Comparison of ENCODE assay signal across 26 mouse cellular contexts in genomic region chr8:12428931-12429330, GRCm38 (mm10). TPM values are rescaled to one million over a fixed set of nuclear protein-coding genes. Genes with fewer than 3 reads are reported as not detected.
A peak's percentile ranks its signal among the peaks of the same experiment; 100 is the strongest.
DNase-seq lines count a peak whose midpoint lies in the region; ATAC-seq and TF ChIP-seq lines count a peak whose summit lies in the region.
"Had no signal": no experiment of that assay in that cellular context is flagged by ENCODE, and none has a peak within 500 bp of the region (broad histone marks: within the 10 kb centered on the region; RNA-seq: fewer than 3 reads in every experiment).

No protein-coding gene starts in this region.

- no peak for TF ChIP-seq EP300 in lung, postnatal 0 days (IDR thresholded peaks at IDR 0.05)

- peaks cover 28% of the 10 kb centered on the region for H3K4me1 ChIP-seq in hindbrain, embryonic 11.5 days (replicated peaks; ENCODE audit: control insufficient read depth, insufficient read depth, low read length)
- H3K4me1 ChIP-seq in hindbrain, postnatal 0 days (ENCODE audit: insufficient read depth, low read length), result peaks cover 18% of the 10 kb centered on the region; the same call in 1 of the 2 replicates
- peaks cover 48% of the 10 kb centered on the region for H3K4me1 ChIP-seq in embryonic facial prominence, embryonic 10.5 days
- H3K4me1 ChIP-seq in forebrain, embryonic 14.5 days (ENCODE audit: control insufficient read depth, insufficient read depth, low read length), result peaks cover 53% of the 10 kb centered on the region
- peaks cover 32% of the 10 kb centered on the region for H3K4me1 ChIP-seq in limb, embryonic 13.5 days
- H3K4me1 ChIP-seq in lung, postnatal 0 days (ENCODE audit: insufficient read depth, low read depth, low read length), result no peaks in the 10 kb centered on the region
- H3K4me1 ChIP-seq in cerebellum, adult 2 months (ENCODE audit: control insufficient read depth, insufficient read depth, low read length), result 0 out of 2 replicates have a peak, but pooled peaks cover 3% of the 10 kb centered on the region

- H3K4me3 ChIP-seq in hindbrain, embryonic 11.5 days (ENCODE audit: low read depth, low read length), result no peak overlapping the region
- no peak overlapping the region for H3K4me3 ChIP-seq in hindbrain, postnatal 0 days (ENCODE audit: low read length)
- H3K4me3 ChIP-seq in embryonic facial prominence, embryonic 10.5 days, result 0 out of 2 replicates have a peak overlapping the region, but pooled peaks have one; percentile 16
- no peak overlapping the region for H3K4me3 ChIP-seq in forebrain, embryonic 14.5 days (ENCODE audit: low read depth, low read length)
- H3K4me3 ChIP-seq in limb, embryonic 13.5 days, result no peak overlapping the region
- H3K4me3 ChIP-seq in lung, postnatal 0 days (ENCODE audit: low read depth, low read length), result no peak overlapping the region
- no peak overlapping the region for H3K4me3 ChIP-seq in cerebellum, adult 2 months (replicated peaks; ENCODE audit: insufficient read depth, low read depth, low read length)
- H3K4me3 ChIP-seq: heart, embryonic 15.5 days; neural tube, embryonic 15.5 days had no signal

- 23% methylated on average over 5 of the region's 5 CpGs for WGBS in hindbrain, embryonic 11.5 days
- WGBS in hindbrain, postnatal 0 days, result 19% methylated on average over 5 of the region's 5 CpGs
- WGBS in embryonic facial prominence, embryonic 10.5 days, result 25% methylated on average over 5 of the region's 5 CpGs
- WGBS in forebrain, embryonic 14.5 days, result 3% methylated on average over 5 of the region's 5 CpGs
- 13% methylated on average over 5 of the region's 5 CpGs for WGBS in limb, embryonic 13.5 days
- WGBS in lung, postnatal 0 days, result 33% methylated on average over 5 of the region's 5 CpGs
- 27% methylated on average over 5 of the region's 5 CpGs for WGBS in cerebellum, adult 2 months

- TF ChIP-seq CTCF in hindbrain, postnatal 0 days (IDR thresholded peaks at IDR 0.05; ENCODE audit: low read depth), result no peak
- TF ChIP-seq CTCF in lung, postnatal 0 days (IDR thresholded peaks at IDR 0.05), result no peak
- TF ChIP-seq CTCF in cerebellum, adult 2 months (IDR thresholded peaks at IDR 0.05; ENCODE audit: borderline replicate concordance, insufficient read depth, low read depth, low read length), result no peak

- H3K36me3 ChIP-seq in hindbrain, embryonic 11.5 days (ENCODE audit: control insufficient read depth, insufficient read depth, low read length), result no peaks in the 10 kb centered on the region
- H3K36me3 ChIP-seq in hindbrain, postnatal 0 days (ENCODE audit: insufficient read depth, low read length), result no peaks in the 10 kb centered on the region
- H3K36me3 ChIP-seq in embryonic facial prominence, embryonic 10.5 days (replicated peaks), result no peaks in the 10 kb centered on the region
- H3K36me3 ChIP-seq in forebrain, embryonic 14.5 days (ENCODE audit: control insufficient read depth, insufficient read depth, low read length), result peaks cover 3% of the 10 kb centered on the region; the same call in 1 of the 2 replicates
- H3K36me3 ChIP-seq in limb, embryonic 13.5 days, result no peaks in the 10 kb centered on the region
- H3K36me3 ChIP-seq in lung, postnatal 0 days (ENCODE audit: insufficient read depth, low read length), result no peaks in the 10 kb centered on the region
- H3K36me3 ChIP-seq: heart, embryonic 15.5 days; kidney, embryonic 15.5 days; neural tube, embryonic 15.5 days had no signal

- H3K27ac ChIP-seq in hindbrain, embryonic 11.5 days (ENCODE audit: low read depth, low read length), result peak overlapping the region; percentile 74; the same call in 1 of the 2 replicates
- no peak overlapping the region; the same call in 1 of the 2 replicates for H3K27ac ChIP-seq in hindbrain, postnatal 0 days
- H3K27ac ChIP-seq in embryonic facial prominence, embryonic 10.5 days (replicated peaks), result peak overlapping the region; percentile 77; the same call in 1 of the 2 replicates
- H3K27ac ChIP-seq in forebrain, embryonic 14.5 days (ENCODE audit: low read depth, low read length), result peak overlapping the region; percentile 84
- H3K27ac ChIP-seq in limb, embryonic 13.5 days, result no peak overlapping the region
- no peak overlapping the region for H3K27ac ChIP-seq in lung, postnatal 0 days (ENCODE audit: low read length)
- H3K27ac ChIP-seq in cerebellum, adult 2 months (ENCODE audit: insufficient read depth, low read length), result no peak overlapping the region
- H3K27ac ChIP-seq: heart, embryonic 15.5 days; kidney, embryonic 15.5 days had no signal

- peaks cover 54% of the 10 kb centered on the region for H3K27me3 ChIP-seq in hindbrain, embryonic 11.5 days (ENCODE audit: control insufficient read depth, insufficient read depth, low read length)
- peaks cover 51% of the 10 kb centered on the region for H3K27me3 ChIP-seq in hindbrain, postnatal 0 days (ENCODE audit: insufficient read depth, low read length)
- H3K27me3 ChIP-seq in embryonic facial prominence, embryonic 10.5 days (replicated peaks; ENCODE audit: low read depth, poor library complexity, severe bottlenecking), result peaks cover 100% of the 10 kb centered on the region
- H3K27me3 ChIP-seq in forebrain, embryonic 14.5 days (replicated peaks; ENCODE audit: control insufficient read depth, insufficient read depth, low read length), result 0 out of 2 replicates have a peak, but pooled peaks cover 8% of the 10 kb centered on the region
- H3K27me3 ChIP-seq in limb, embryonic 13.5 days, result peaks cover 99% of the 10 kb centered on the region
- H3K27me3 ChIP-seq in lung, postnatal 0 days (replicated peaks; ENCODE audit: insufficient read depth, low read length), result peaks cover 67% of the 10 kb centered on the region
- H3K27me3 ChIP-seq in cerebellum, adult 2 months (ENCODE audit: control insufficient read depth, insufficient read depth, low read length), result peaks cover 2% of the 10 kb centered on the region; the same call in 1 of the 2 replicates

- no peak overlapping the region for H3K9ac ChIP-seq in hindbrain, embryonic 11.5 days (ENCODE audit: low read depth, low read length)
- no peak overlapping the region for H3K9ac ChIP-seq in hindbrain, postnatal 0 days (replicated peaks; ENCODE audit: low read length)
- no peak overlapping the region for H3K9ac ChIP-seq in forebrain, embryonic 14.5 days (ENCODE audit: low read length)
- H3K9ac ChIP-seq in limb, embryonic 13.5 days, result no peak overlapping the region
- no peak overlapping the region for H3K9ac ChIP-seq in lung, postnatal 0 days (replicated peaks; ENCODE audit: low read depth)
- H3K9ac ChIP-seq: heart, embryonic 15.5 days; kidney, embryonic 15.5 days; neural tube, embryonic 15.5 days had no signal

- no peaks in the 10 kb centered on the region for H3K9me3 ChIP-seq in hindbrain, embryonic 11.5 days (ENCODE audit: control insufficient read depth, low read length)
- no peaks in the 10 kb centered on the region for H3K9me3 ChIP-seq in hindbrain, postnatal 0 days (ENCODE audit: low read length)
- no peaks in the 10 kb centered on the region for H3K9me3 ChIP-seq in embryonic facial prominence, embryonic 10.5 days
- no peaks in the 10 kb centered on the region for H3K9me3 ChIP-seq in forebrain, embryonic 14.5 days (replicated peaks; ENCODE audit: control insufficient read depth, low read length)
- H3K9me3 ChIP-seq in limb, embryonic 13.5 days, result no peaks in the 10 kb centered on the region
- no peaks in the 10 kb centered on the region for H3K9me3 ChIP-seq in lung, postnatal 0 days (ENCODE audit: low read length)
- H3K9me3 ChIP-seq: heart, embryonic 15.5 days; kidney, embryonic 15.5 days; neural tube, embryonic 15.5 days had no signal

- no peak for TF ChIP-seq POLR2A in cerebellum, adult 2 months (IDR thresholded peaks at IDR 0.05; ENCODE audit: borderline replicate concordance, insufficient read depth, low read length)

- H3K4me2 ChIP-seq in hindbrain, embryonic 11.5 days (replicated peaks; ENCODE audit: low read depth, low read length), result no peak overlapping the region
- no peak overlapping the region for H3K4me2 ChIP-seq in hindbrain, postnatal 0 days (ENCODE audit: low read depth, low read length)
- H3K4me2 ChIP-seq in forebrain, embryonic 14.5 days (ENCODE audit: low read length), result peak overlapping the region; percentile 73; the same call in 1 of the 2 replicates
- H3K4me2 ChIP-seq in limb, embryonic 13.5 days (replicated peaks), result peak overlapping the region; percentile 31
- H3K4me2 ChIP-seq in lung, postnatal 0 days (replicated peaks; ENCODE audit: low read depth, low read length), result no peak overlapping the region
- H3K4me2 ChIP-seq: heart, embryonic 15.5 days; liver, embryonic 11.5 days; neural tube, embryonic 15.5 days had no signal

- ATAC-seq in hindbrain, embryonic 11.5 days (ENCODE audit: low FRiP score), result no peak
- ATAC-seq in hindbrain, postnatal 0 days, result no peak
- no peak for ATAC-seq in forebrain, embryonic 14.5 days
- no peak for ATAC-seq in limb, embryonic 13.5 days (ENCODE audit: low FRiP score, low read depth)
- no peak for ATAC-seq in lung, postnatal 0 days
- ATAC-seq: intestine, postnatal 0 days had no signal

- DNase-seq in hindbrain, embryonic 11.5 days (ENCODE audit: low spot score), result peak; percentile 32
- no peak for DNase-seq in hindbrain, postnatal 0 days (ENCODE audit: low spot score)
- no peak for DNase-seq in embryonic facial prominence, embryonic 10.5 days (ENCODE audit: low spot score)
- DNase-seq in forebrain, embryonic 14.5 days (ENCODE audit: low spot score), result no peak
- no peak for DNase-seq in lung, postnatal 0 days (ENCODE audit: low spot score)
- DNase-seq in cerebellum, postnatal 4 days (ENCODE audit: low spot score in 2 of 2), result no peak
- no peak for DNase-seq in cerebellum, adult 2 months
- DNase-seq: adrenal gland, postnatal 10 days; B cell, adult 2 months; cerebellum, postnatal 10 days; gastrocnemius, postnatal 14 days; lung, adult 18-20 months; lung, postnatal 36 days; right cerebral cortex, postnatal 25 days; thymus, postnatal 4 days had no signal

RNA-seq across cellular contexts. Expression of gene Sox1, which starts 33.8 kb away (rescaled TPM):
- 5.3 and 5.5 TPM in 2 replicates for polyA plus RNA-seq in hindbrain, embryonic 11.5 days (2014; fragmentation: Nextera tagmentation; extraction: Ambion mirVana)
- 23.1 and 25.1 TPM in 2 replicates for total RNA-seq in hindbrain, postnatal 0 days (2014; rRNA removed)
- polyA plus RNA-seq in hindbrain, postnatal 0 days (2015; fragmentation: Nextera tagmentation; extraction: Ambion mirVana), result 2.5 and 2.7 TPM in 2 replicates
- 1.0 and 1.1 TPM in 2 replicates for polyA plus RNA-seq in embryonic facial prominence, embryonic 10.5 days (2016; fragmentation: Nextera tagmentation; extraction: Ambion mirVana)
- polyA plus RNA-seq in forebrain, embryonic 14.5 days (2014; fragmentation: Nextera tagmentation; extraction: Ambion mirVana), result 5.7 and 6.1 TPM in 2 replicates
- not detected in 2 replicates for polyA plus RNA-seq in limb, embryonic 13.5 days (2015; fragmentation: Nextera tagmentation; extraction: Ambion mirVana)
- not detected in 2 replicates for polyA plus RNA-seq in lung, postnatal 0 days (2015; fragmentation: Nextera tagmentation; extraction: Ambion mirVana)
- 8.2 and 8.7 TPM in 2 replicates for polyA plus RNA-seq in cerebellum, adult 2 months (2012; rRNA removed)
- total RNA-seq: adrenal gland, postnatal 10 days; gastrocnemius, postnatal 14 days; heart, adult 8-10 months; hematopoietic stem cell, adult 5-6 weeks; megakaryocyte-erythroid progenitor cell, adult 5-6 weeks had no signal
- polyA plus RNA-seq: heart, embryonic 15.5 days; intestine, postnatal 0 days; kidney, embryonic 15.5 days; liver, embryonic 11.5 days; spleen, adult 2 months; stomach, embryonic 14.5 days had no signal

Comparison
In these comparisons a context has a peak if more than half of its experiments do, and no peak if none do; other contexts are left out.
1. H3K27ac ChIP-seq: peak in hindbrain, embryonic 11.5 days (single experiment), embryonic facial prominence, embryonic 10.5 days (single experiment) and forebrain, embryonic 14.5 days (single experiment); none in hindbrain, postnatal 0 days (single experiment), limb, embryonic 13.5 days (single experiment), lung, postnatal 0 days (single experiment) and cerebellum, adult 2 months (single experiment).
2. H3K4me2 ChIP-seq: peak in forebrain, embryonic 14.5 days (single experiment) and limb, embryonic 13.5 days (single experiment); none in hindbrain, embryonic 11.5 days (single experiment), hindbrain, postnatal 0 days (single experiment) and lung, postnatal 0 days (single experiment).